Mouse (Mus musculus): ENCODE measurements at regions not wholly inside any gene's neighbourhood (a gene's known extent, or its start where the extent isn't known, plus 50 kb on each side); places are given as distances from the start of the nearest gene placed in this dataset.

DNA sequence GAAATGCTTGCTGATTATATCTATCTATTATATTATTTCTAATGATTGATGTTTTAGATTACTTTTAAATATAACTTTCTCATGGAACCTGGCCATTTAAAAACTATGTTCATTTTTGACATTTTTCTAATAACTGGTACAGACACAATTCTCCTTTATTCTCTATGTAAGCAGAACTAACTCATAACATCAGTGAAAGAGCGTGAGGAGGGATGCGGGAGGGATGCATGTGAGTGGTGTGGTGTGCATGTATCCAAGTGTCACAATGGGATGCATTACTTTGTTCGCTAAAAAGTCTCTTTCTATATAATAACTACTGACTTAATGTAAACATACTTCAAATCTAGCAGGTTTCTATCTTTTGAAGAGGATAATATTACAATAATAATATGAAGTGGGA is 428.7 kb upstream of the Ccnh start:
- TF ChIP-seq TCF12 (IDR thresholded peaks at IDR 0.05; ENCODE audit: low read depth, low read length) (no peak), MAFK (IDR thresholded peaks at IDR 0.05; ENCODE audit: borderline replicate concordance, low read depth, low read length) (no peak), ZMIZ1 (IDR thresholded peaks at IDR 0.05; ENCODE audit: low read depth, low read length) (no peak), MAX (IDR thresholded peaks at IDR 0.05; ENCODE audit: low read length) (no peak), TBP (IDR thresholded peaks at IDR 0.05; ENCODE audit: low read depth, low read length) (no peak)
- no peaks in the 10 kb centered on the region for H3K36me3 ChIP-seq (ENCODE audit: control insufficient read depth in 1 of 2, insufficient read depth in 2 of 2, low read length in 2 of 2)

DNA sequence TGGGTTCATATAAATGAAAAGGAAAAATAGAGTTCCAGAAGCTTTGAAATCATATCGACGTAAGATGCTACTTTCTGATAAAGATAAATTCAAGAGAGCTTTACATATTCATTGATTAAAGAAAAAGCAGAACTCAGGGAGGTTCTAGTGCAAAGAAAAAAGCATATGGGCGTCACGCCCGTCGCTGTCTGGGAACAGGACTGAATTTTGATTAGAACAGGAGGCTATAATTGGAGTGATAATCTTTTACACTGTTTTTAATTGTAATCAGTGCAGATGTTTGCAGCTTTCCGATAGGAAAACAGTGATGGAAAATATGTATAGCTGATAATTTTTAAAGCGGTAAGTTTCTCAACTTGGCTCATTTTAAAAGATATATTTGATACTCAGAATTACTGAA is 428.2 kb upstream of the Ccnh start:
- Histone ChIP-seq H3K79me2 (ENCODE audit: control insufficient read depth, insufficient read depth, low read length, poor library complexity) (no peaks in the 10 kb centered on the region), H3K4me1 (ENCODE audit: control insufficient read depth in 1 of 2, insufficient read depth in 2 of 2, low read length in 2 of 2) (no peaks in the 10 kb centered on the region), H3K9ac (ENCODE audit: control insufficient read depth, low read depth, low read length, poor library complexity, severe bottlenecking) (no peak overlapping the region), H3K4me3 (ENCODE audit: control insufficient read depth in 1 of 2, insufficient read depth in 1 of 2, low read depth in 2 of 2, low read length in 2 of 2) (no peak overlapping the region), H3K36me3 (ENCODE audit: control insufficient read depth in 1 of 2, insufficient read depth in 2 of 2, low read length in 2 of 2) (no peaks in the 10 kb centered on the region), H3K27me3 (ENCODE audit: control insufficient read depth in 1 of 2, insufficient read depth in 2 of 2, low read length in 2 of 2) (peaks cover 0 to 2% of the 10 kb centered on the region in 2 experiments; a peak in 1 of 4 replicates), H3K9me3 (replicated peaks; ENCODE audit: insufficient read depth, low read length) (no peaks in the 10 kb centered on the region), H3K27ac (ENCODE audit: control insufficient read depth, low read depth, low read length) (no peak overlapping the region)
- no peak for TF ChIP-seq POLR2A (IDR thresholded peaks at IDR 0.05; ENCODE audit: control insufficient read depth in 1 of 2, insufficient read depth in 1 of 2, low read depth in 1 of 2, low read length in 2 of 2, poor library complexity in 1 of 2)
- TF ChIP-seq USF2 (IDR thresholded peaks at IDR 0.05; ENCODE audit: borderline replicate concordance in 1 of 2, insufficient read depth in 1 of 2, low read depth in 1 of 2, low read length in 2 of 2): no peak
- no peak for TF ChIP-seq RCOR1 (IDR thresholded peaks at IDR 0.05; ENCODE audit: low read depth, low read length)
- no peak for TF ChIP-seq ZKSCAN1 (IDR thresholded peaks at IDR 0.05; ENCODE audit: low read depth, low read length)
- TF ChIP-seq JUND (IDR thresholded peaks at IDR 0.05; ENCODE audit: low read depth, low read length): no peak
- TF ChIP-seq EP300 (IDR thresholded peaks at IDR 0.05; ENCODE audit: low read depth in 1 of 2, low read length in 2 of 2): no peak
- TF ChIP-seq USF1 (IDR thresholded peaks at IDR 0.05; ENCODE audit: low read depth, low read length): no peak
- no peak for TF ChIP-seq MXI1 (IDR thresholded peaks at IDR 0.05; ENCODE audit: low read depth, low read length)
- TF ChIP-seq MEF2A (IDR thresholded peaks at IDR 0.05; ENCODE audit: extremely low read depth, insufficient replicate concordance, low read depth, low read length, poor library complexity, severe bottlenecking): no peak
- TF ChIP-seq MYB (IDR thresholded peaks at IDR 0.05; ENCODE audit: low read depth, low read length): no peak
- no peak for DNase-seq (ENCODE audit: low read depth, low spot score)

More for the DNA sequence above, 428.7 kb upstream of the Ccnh start:
- Histone ChIP-seq H3K79me2 (ENCODE audit: control insufficient read depth, insufficient read depth, low read length, poor library complexity) (no peaks in the 10 kb centered on the region), H3K9me3 (replicated peaks; ENCODE audit: insufficient read depth, low read length) (no peaks in the 10 kb centered on the region), H3K27me3 (ENCODE audit: control insufficient read depth in 1 of 2, insufficient read depth in 2 of 2, low read length in 2 of 2) (peaks cover 0 to 2% of the 10 kb centered on the region in 2 experiments; a peak in 1 of 4 replicates), H3K4me3 (ENCODE audit: control insufficient read depth in 1 of 2, insufficient read depth in 1 of 2, low read depth in 2 of 2, low read length in 2 of 2) (no peak overlapping the region), H3K4me1 (ENCODE audit: control insufficient read depth in 1 of 2, insufficient read depth in 2 of 2, low read length in 2 of 2) (no peaks in the 10 kb centered on the region), H3K9ac (ENCODE audit: control insufficient read depth, low read depth, low read length, poor library complexity, severe bottlenecking) (no peak overlapping the region), H3K27ac (ENCODE audit: control insufficient read depth, low read depth, low read length) (no peak overlapping the region)
- DNase-seq (ENCODE audit: low read depth, low spot score): no peak

DNA sequence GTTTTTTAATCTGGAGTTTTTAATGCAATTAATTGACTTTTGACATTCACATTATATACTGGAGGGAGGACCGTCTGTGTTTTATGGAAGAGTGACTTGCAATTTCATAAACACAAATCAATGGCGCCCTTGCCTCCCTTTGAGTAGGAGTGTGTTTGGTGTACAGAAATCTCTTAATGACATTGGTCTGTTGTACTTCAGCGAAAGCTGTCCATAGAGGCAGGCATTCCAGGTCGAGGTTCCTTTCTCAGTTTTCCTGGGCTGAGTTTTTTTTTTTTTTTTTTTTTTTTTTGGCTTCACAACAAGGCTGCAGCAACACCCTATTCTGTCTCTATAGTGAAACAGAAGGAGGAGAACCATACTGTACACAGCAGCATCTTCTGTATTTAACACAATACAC is 427.4 kb upstream of the Ccnh start:
- Histone ChIP-seq H3K4me1 (ENCODE audit: control insufficient read depth in 1 of 2, insufficient read depth in 2 of 2, low read length in 2 of 2) (no peaks in the 10 kb centered on the region), H3K79me2 (ENCODE audit: control insufficient read depth, insufficient read depth, low read length, poor library complexity) (no peaks in the 10 kb centered on the region), H3K27me3 (ENCODE audit: control insufficient read depth in 1 of 2, insufficient read depth in 2 of 2, low read length in 2 of 2) (peaks cover 0 to 2% of the 10 kb centered on the region in 2 experiments; a peak in 1 of 4 replicates), H3K36me3 (ENCODE audit: control insufficient read depth in 1 of 2, insufficient read depth in 2 of 2, low read length in 2 of 2) (no peaks in the 10 kb centered on the region), H3K9me3 (replicated peaks; ENCODE audit: insufficient read depth, low read length) (no peaks in the 10 kb centered on the region), H3K9ac (ENCODE audit: control insufficient read depth, low read depth, low read length, poor library complexity, severe bottlenecking) (no peak overlapping the region), H3K4me3 (ENCODE audit: control insufficient read depth in 1 of 2, insufficient read depth in 1 of 2, low read depth in 2 of 2, low read length in 2 of 2) (no peak overlapping the region), H3K27ac (ENCODE audit: control insufficient read depth, low read depth, low read length) (no peak overlapping the region)
- no peak for DNase-seq (ENCODE audit: low read depth, low spot score)
- no peak for TF ChIP-seq UBTF (IDR thresholded peaks at IDR 0.05; ENCODE audit: borderline replicate concordance, insufficient read depth, low read depth, low read length)
- no peak for TF ChIP-seq EP300 (IDR thresholded peaks at IDR 0.05; ENCODE audit: low read depth in 1 of 2, low read length in 2 of 2)
- TF ChIP-seq USF2 (IDR thresholded peaks at IDR 0.05; ENCODE audit: borderline replicate concordance in 1 of 2, insufficient read depth in 1 of 2, low read depth in 1 of 2, low read length in 2 of 2): no peak
- no peak for TF ChIP-seq BHLHE40 (IDR thresholded peaks at IDR 0.05; ENCODE audit: borderline replicate concordance, low read depth, low read length)
- TF ChIP-seq ZKSCAN1 (IDR thresholded peaks at IDR 0.05; ENCODE audit: low read depth, low read length): no peak
- TF ChIP-seq POLR2AphosphoS2 (IDR thresholded peaks at IDR 0.05; ENCODE audit: low read length): no peak
- no peak for TF ChIP-seq MYC (IDR thresholded peaks at IDR 0.05; ENCODE audit: low read depth, low read length)
- no peak for TF ChIP-seq ELF1 (IDR thresholded peaks at IDR 0.05; ENCODE audit: low read depth, low read length)
- no peak for TF ChIP-seq POLR2AphosphoS5 (IDR thresholded peaks at IDR 0.05; ENCODE audit: borderline replicate concordance, low read depth, low read length)
- no peak for TF ChIP-seq CTCF (IDR thresholded peaks at IDR 0.05 in 2 of 3, conservative IDR thresholded peaks at IDR 0.05 in 1 of 3; ENCODE audit: control insufficient read depth in 1 of 3, insufficient read depth in 1 of 3, low read depth in 2 of 3, low read length in 3 of 3, poor library complexity in 1 of 3, severe bottlenecking in 1 of 3)
- no peak for TF ChIP-seq TAL1 (IDR thresholded peaks at IDR 0.05; ENCODE audit: low read length)
- no peak for TF ChIP-seq SIN3A (IDR thresholded peaks at IDR 0.05; ENCODE audit: low read length)
- TF ChIP-seq MAFK (IDR thresholded peaks at IDR 0.05; ENCODE audit: borderline replicate concordance, low read depth, low read length): no peak
- no peak for TF ChIP-seq POLR2A (IDR thresholded peaks at IDR 0.05; ENCODE audit: control insufficient read depth in 1 of 2, insufficient read depth in 1 of 2, low read depth in 1 of 2, low read length in 2 of 2, poor library complexity in 1 of 2)
- TF ChIP-seq TCF12 (IDR thresholded peaks at IDR 0.05; ENCODE audit: low read depth, low read length): no peak
- TF ChIP-seq ETS1 (IDR thresholded peaks at IDR 0.05; ENCODE audit: low read depth, low read length): no peak

All from MEL (cell line).